Mouse (Mus musculus): Measurements from ENCODE around the gene Vmn1r50.
"Not testable (repeated sequence)": the region's sequence is repeated elsewhere in the genome, so short reads cannot be mapped to it uniquely, and the experiment has no call there.

The Vmn1r50 gene

DNA sequence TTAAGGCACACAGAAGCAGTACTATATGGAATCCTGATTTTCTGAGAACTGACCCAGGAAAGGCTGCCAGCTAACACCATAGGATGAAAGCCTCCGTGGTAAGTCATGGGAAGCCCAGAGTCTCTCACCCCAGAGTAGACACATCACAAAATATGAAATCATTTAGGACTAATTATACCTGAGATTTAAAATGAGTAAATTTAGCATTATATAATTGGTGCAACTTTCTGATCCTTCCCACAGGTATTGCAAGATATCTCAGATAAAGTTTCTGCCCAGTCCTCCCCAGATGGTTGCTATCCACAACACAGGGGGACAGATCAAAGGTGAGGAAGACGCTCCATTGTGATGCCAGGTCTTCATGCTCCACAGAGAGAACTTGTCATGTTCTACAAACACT, at the start of gene Vmn1r50:
TSS of gene Vmn1r50 (plus strand) at position 301 of the 400 bp plus-strand sequence.
- DNase-seq (ENCODE audit: low spot score), result no peak

- no peak for DNase-seq (ENCODE audit: low spot score)
These were observed 22.8 kb upstream of the Vmn1r50 start, which contains the start of gene Vmn1r49 for GRCm38 (mm10) chr6:90078406-90078805. TSS of gene Vmn1r49 (minus strand) at chr6:90078506.

DNA sequence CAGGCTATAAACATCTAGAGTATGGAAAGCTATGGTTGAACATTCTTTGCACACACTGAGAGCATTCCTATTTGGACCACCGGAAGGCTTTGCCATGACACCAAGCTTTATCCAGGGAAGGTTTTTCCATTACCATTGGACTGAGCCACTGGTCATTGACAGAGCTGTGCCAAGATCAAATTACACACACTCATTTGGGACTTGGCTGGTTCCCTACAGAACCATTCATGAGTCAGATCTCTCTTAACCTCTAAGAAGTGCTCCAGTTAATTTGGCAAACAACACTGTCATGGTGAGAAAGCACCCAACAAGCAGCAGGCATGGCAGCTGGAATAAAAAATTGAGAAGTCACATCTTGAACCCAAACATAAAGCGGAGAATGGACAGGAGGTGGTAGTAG, 664 bp upstream of the Vmn1r50 start:
- no peak for DNase-seq (ENCODE audit: low spot score)

DNA sequence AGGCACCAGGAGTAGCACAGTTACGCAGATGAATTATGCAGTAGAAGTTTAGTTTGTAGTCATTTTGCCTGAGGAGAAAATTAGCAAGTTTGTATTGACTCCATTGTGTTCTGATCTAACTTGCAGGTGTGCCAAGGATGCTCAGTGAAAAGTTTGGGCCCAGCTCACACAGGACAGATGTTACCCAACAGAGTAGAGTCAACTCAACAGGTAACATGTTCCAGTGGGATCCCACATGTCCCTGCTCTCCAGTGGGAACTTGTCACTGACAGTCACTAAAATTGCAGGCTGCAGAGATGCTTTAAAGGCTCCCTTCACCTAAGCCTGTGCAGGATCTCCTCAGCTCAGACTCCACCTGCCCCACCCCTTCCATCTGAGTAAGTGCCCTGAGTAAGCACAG, 21.1 kb downstream of the Vmn1r50 start, which contains the start of gene Vmn1r51:
TSS of gene Vmn1r51 (plus strand) at position 301 of the 400 bp plus-strand sequence.
- DNase-seq (ENCODE audit: low spot score), result not testable (repeated sequence)

Data from spleen, adult 12 weeks (tissue).